Mouse (Mus musculus) skeletal muscle tissue, adult 2 months (tissue): ENCODE data around the gene Fzd10.

Experiments used
- DNase-seq: peaks from one replicate; pipeline ENCODE4 v3.0.0-alpha.2; 2012; ENCODE audit warnings: low read depth, low spot score

Fzd10 gene

GRCm38 (mm10) chr5:128601036-128602019 lies 684 bp downstream of the Fzd10 start:
- no peak for DNase-seq

GRCm38 (mm10) chr5:128603693-128604092 lies 3.0 kb downstream of the Fzd10 start:
- DNase-seq = no peak

DNA sequence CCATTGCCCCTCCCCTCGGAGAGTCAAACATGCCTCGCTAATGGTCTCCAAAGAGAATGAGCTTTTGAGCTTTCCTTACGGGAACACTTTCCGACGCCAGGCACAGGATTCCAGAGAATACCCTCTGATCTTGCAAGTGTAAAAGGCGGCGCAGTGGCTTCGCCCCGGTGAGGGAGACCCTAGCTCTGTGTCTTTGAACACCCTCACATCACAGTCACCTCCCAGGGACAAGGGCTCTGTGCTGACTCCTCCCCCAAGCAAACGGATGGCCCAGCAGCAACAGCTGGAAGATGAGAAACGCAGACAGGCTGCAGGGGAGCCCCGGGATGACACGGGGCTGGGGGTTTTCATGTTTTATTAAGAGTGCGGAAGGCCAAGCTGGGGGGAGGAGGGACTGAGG lies 6.0 kb downstream of the Fzd10 start:
- DNase-seq = no peak

GRCm38 (mm10) chr5:128609091-128609490 lies 8.4 kb downstream of the Fzd10 start:
- no peak for DNase-seq

- no peak for DNase-seq
Observed at GRCm38 (mm10) chr5:128617621-128618020, 17.0 kb downstream of the Fzd10 start.

DNA sequence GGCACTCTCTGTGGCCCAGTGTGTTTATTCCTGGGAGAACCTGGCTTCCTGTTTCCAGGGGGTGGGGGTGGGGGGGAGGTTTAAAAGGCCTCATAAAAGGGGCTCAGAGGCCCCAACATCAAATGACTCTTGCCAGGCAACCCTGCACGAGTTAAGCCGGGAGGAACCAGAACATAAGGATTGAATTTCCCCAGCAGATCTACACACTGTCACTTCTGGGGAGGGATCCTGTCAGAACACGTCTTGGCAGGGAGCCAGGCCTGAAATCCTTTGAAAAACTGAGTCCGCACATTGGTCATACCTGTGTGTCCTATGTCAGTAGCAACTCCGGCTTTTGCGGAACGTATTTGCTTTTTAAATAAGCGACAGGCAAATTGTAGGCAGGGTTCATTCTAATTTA lies 19.3 kb downstream of the Fzd10 start:
- no peak for DNase-seq

- DNase-seq = no peak
Observed at GRCm38 (mm10) chr5:128620408-128620807, 19.8 kb downstream of the Fzd10 start.

GRCm38 (mm10) chr5:128627763-128628162 lies 27.1 kb downstream of the Fzd10 start:
- DNase-seq = no peak

DNA sequence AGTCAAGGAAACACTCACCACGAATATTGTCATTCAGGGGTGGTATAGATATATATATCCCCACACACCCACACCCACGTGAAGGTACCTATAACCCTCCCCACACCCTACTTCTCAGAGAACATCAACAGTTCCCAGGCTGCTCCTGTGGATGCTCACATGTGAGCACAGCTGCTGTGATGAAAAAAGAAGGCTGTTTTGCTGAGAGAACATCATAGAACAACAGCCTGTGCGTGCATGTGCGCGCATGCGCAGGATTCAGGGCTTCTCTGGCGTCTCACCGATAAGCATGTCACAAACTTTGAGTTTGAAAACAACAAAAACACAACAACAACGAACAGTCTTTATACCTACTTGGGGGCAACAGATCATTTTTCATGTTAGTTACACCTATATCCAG lies 36.0 kb downstream of the Fzd10 start:
- DNase-seq = no peak

DNA sequence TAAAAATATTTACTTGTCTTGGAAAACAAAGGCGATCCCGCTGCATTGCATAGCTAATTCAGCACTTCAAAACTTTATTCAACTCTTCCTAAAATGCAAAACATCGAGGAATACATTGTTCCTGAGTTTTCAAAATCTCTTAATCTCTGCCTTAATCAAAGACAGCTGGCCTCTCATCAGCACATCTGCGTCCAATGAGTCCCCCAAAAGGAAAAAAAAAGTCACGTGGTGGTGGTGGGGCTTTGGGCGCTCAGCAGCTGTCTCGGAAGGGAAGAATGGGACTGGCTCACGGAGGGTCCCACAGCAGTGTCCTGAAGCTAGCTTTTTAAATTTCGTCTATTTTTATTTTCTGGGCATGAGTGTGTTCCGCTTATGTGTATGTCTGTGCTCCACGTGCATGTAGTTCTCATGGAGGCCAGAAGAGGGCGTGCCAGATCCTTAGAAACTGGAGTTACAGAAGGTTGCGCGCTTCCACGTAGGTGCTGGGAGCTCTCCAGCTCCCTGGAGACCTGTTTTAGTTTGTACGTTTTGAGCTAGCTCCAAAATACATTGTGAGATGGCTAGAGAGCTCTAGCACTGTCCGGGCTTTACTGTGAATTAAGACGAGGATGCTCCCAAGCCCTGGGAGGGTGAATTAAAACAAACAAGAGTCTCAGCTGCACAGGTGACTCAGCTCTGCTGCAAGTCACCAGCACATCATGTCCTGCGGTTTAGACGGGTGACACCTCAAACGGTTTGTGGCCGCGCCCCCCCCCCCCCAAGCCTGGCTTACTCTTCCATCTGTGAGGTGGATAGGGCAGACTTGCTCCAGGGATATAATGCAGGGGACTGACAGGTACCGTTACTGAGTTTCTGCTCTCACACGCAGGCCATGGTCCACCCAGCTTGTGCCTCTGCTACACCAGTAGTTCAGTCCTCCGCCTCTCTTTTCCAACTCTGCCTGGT lies 36.7 kb downstream of the Fzd10 start:
- no peak for DNase-seq

DNA sequence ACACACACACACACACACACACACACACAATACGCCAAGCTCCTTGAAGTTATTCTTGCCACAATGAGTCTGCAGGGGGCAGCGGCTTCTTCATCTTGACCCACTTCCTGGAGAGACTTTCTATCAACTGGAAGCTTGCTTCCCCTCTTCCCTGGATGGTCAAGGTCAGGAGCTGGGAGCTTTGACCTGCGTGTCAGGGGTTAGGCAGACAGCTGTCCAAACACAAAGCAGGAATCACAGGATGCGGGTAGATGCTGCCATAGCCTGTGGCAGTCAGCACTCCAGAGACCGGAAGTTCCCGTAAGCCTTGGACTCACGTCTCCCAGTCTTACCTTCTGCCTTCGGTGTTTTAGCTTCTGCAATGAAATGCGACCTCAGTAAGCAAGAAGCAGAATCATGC lies 38.1 kb downstream of the Fzd10 start:
- no peak for DNase-seq

GRCm38 (mm10) chr5:128643065-128643464 lies 42.4 kb downstream of the Fzd10 start:
- DNase-seq = no peak

DNA sequence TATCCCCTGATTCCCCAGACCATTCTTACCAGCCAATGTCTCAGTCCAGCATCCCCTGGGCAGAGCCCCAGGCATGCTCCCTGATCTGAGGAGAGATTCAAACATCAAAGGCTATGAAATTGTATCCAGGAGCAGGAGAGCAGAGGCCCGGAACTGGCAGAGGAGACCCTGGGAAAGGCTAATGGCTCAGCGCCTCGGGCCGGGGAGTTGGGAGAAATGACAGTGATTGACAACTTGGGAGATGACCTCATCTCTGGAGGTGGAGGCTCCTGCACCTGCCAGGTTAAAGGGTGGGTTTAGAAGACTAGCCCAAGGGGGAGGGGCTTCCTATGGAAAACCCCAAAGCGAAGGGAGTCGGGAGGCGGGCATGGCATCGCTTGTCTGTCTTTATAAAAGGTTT lies 45.1 kb downstream of the Fzd10 start:
- no peak for DNase-seq

DNA sequence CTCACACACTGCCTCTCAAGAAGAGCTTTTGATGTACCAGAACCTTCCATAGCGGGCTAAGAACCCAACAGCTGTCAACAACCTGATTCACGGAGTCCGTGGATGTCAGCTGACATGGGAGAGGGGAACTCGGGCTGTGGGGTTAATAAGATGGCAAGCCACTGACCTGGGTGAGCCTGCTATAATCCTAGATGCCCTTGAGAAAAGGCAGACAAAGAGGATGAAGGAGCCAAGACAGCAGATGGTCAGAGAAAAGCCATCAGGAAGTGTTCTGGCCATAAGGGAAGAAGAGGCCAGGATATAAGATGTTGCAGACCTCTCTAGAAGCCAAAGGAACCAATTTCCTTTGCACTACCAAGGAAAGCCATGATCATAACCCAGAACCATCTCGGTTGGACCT lies 45.6 kb downstream of the Fzd10 start:
- DNase-seq = no peak

DNA sequence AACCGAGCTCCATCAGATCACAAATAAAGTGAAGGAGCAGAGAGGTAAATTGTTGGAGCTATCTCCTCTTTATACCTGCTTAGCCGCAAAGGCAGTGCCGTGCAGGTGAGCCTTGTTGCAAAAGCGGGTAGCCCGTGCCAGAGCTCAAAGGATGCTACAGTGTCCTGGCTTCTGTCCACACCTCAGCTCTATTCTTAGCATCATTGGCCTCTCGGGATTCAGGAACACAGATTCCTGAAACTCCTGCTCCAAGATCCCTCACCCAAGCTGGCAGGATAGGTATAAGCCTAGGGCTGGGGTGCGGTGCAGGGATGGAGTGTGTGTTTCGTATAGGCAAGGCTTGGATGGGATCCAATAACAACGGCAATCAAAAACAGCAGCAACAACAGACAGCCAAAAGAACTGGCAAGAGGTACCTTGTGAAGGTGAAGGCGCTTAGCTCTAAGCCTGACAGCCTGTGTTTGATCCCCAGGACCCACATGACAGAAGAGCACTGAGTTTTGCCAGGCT lies 46.6 kb downstream of the Fzd10 start:
- no peak for DNase-seq

DNA sequence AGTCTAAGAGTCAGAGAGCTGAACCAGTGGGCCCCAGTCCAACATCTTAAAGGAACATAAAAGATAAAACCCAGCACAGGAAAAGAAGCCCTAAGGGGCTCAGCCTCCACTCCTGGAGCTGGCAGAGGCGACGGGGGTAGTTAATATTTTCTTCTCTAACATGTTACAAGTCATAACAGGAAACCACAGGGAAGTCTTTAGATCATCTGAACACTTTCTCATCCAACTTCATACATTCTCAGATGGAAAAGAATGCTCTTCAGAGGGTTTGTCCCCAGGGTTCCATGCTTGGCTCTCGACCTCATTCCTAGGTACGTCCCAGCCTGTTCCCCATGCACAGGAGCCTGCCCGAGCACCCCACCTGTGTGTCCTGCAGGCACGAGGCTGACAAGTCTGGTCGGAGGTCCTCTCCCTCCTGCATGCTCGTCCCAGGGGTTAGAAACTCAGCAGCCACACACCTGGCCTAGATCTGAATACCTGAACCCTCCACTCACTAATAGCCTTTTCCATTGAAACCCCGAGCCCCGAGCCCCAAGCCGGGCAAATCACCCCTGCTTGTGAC lies 48.8 kb downstream of the Fzd10 start:
- no peak for DNase-seq
